Mouse (Mus musculus) cerebellum, postnatal 4 days (tissue): ENCODE measurements at regions not wholly inside any gene's neighbourhood (a gene's known extent, or its start where the extent isn't known, plus 50 kb on each side); places are given as distances from the start of the nearest gene placed in this dataset.
A peak's percentile ranks its signal among the peaks of the same experiment; 100 is the strongest.
"Not testable (repeated sequence)": the region's sequence is repeated elsewhere in the genome, so short reads cannot be mapped to it uniquely, and the experiment has no call there.

Experiments
- DNase-seq, 2 experiments: peaks; one replicate each; pipeline ENCODE4 v3.0.0; 2022; ENCODE audit warnings: low spot score in 2 of 2, mixed read lengths in 1 of 2

DNA sequence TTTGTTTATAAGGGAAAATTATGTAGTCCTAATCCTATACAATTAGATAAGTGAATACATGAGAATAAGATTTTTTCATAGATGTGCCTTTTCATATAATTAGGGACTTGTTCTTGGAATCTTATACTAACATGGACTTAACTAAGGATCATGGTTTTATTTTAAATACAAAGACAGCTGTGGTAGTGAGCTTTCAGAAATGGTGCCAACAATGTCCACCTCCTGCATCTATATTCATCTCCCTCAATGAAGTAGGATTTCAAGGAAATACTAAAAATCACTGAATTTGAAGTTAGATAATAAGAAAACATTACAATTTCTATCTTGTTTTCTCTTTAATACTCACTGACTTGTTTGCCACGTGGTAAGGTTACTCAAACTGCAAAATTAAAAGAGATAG lies 619.8 kb downstream of the Anxa1 start:
- no peak for DNase-seq

DNA sequence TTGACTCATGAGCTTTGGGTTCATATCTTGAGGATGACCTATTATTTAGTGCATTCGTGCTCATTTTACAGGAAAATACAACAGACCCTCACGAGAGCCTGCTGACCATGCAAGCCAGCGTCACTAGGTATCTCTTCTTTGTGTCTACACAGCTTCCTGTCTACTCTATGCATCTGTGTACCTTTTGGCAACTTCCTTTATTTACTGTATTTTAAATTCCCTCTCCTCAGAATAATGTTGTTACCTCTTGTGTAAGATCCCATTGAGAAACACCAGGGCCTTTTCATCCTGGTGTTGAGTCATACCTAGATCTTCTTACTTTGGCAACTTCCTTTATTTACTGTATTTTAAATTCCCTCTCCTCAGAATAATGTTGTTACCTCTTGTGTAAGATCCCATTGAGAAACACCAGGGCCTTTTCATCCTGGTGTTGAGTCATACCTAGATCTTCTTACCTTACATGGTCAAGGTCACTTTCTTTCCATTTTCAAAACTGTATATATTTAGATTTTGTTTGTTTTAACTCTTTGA lies 639.1 kb upstream of the Rorb start:
- DNase-seq, result not testable (repeated sequence)

DNA sequence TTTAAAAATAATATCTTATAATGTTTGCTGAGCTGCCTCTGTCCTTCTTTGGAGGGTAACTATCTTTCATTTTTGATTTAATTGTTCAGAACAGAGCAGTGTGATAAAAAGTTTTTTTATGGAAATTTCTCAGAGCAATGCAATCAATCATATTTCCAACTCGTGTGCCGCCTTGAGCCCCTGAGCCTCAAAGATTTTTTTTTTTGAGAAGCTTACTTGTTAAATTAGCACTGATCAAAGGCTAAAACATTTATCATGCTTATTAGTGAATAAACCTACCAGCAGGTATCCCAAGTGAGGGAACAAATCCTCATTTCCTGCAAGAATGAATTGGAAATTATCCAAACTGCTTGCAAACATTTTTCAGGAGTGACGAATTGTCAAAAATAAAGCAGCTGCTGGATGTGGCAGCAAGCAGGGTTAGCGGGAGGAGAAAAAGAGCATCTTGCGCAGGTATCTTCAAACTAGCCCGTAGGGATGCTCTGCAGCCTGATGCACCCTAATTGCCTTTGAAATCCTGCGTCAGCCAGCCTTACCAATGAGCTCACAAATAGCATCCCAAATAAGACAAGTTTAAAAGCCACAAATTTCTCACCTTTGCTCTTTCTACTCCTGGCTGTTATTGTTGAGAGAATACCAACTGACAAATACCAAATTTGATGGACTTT lies 637.0 kb upstream of the Rorb start:
- DNase-seq, result no peak

DNA sequence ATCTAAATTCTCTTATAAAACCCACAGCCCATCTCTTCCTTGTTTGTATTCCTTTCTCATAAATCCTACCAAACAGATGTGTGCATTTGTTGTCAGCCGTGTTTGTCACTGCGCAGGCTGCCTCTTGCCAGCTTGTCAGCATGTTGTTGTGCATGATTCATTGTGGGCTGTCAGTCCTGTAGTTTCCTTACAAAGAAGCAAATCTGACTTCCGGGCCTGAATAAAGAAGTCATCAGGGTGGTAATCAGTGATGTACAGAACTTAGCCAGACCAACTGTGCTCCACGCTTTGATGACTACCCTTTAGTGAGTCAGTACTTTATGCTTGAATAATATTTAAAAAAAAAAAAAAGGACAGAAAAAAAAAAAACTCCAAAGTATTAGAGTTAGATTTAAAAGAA lies 608.9 kb upstream of the Rorb start:
- DNase-seq, result peak in 1 of 2 experiments; percentile 2
